Mouse (Mus musculus): ENCODE data around the gene Nav1. TPM values are rescaled to one million over a fixed set of nuclear protein-coding genes. Genes with fewer than 3 reads are reported as not detected.

Nav1 gene
- polyA plus RNA-seq, 1 experiment = 31.7 TPM

- no peak overlapping the region for H3K4me3 ChIP-seq (ENCODE audit: low read depth, low read length)
- TF ChIP-seq EP300 (IDR thresholded peaks at IDR 0.05; ENCODE audit: insufficient read depth, low read depth, low read length) (no peak), CTCF (IDR thresholded peaks at IDR 0.05; ENCODE audit: low read depth, low read length) (no peak), POLR2A (IDR thresholded peaks at IDR 0.05; ENCODE audit: insufficient read depth, low read length) (no peak)
- no peak overlapping the region for H3K9ac ChIP-seq (ENCODE audit: low read depth, poor library complexity, severe bottlenecking)
- H3K9me3 ChIP-seq (replicated peaks; ENCODE audit: control insufficient read depth, insufficient read depth, low read length, poor library complexity, severe bottlenecking) = no peaks in the 10 kb centered on the region
- H3K27ac ChIP-seq (ENCODE audit: insufficient read depth, low read length) = no peak overlapping the region
- no peaks in the 10 kb centered on the region for H3K27me3 ChIP-seq (ENCODE audit: control insufficient read depth, insufficient read depth, low read length, poor library complexity, severe bottlenecking)
- no peaks in the 10 kb centered on the region for H3K4me1 ChIP-seq (ENCODE audit: control insufficient read depth, insufficient read depth, low read length)
- peaks cover 71% of the 10 kb centered on the region for H3K36me3 ChIP-seq (ENCODE audit: control insufficient read depth, insufficient read depth, low read length, poor library complexity, severe bottlenecking)
Observed at GRCm38 (mm10) chr1:135408973-135409372, 198.1 kb downstream of the Nav1 start.

- Histone ChIP-seq H3K4me3 (ENCODE audit: low read depth, low read length) (no peak overlapping the region), H3K27me3 (ENCODE audit: control insufficient read depth, insufficient read depth, low read length, poor library complexity, severe bottlenecking) (no peaks in the 10 kb centered on the region), H3K9me3 (replicated peaks; ENCODE audit: control insufficient read depth, insufficient read depth, low read length, poor library complexity, severe bottlenecking) (no peaks in the 10 kb centered on the region), H3K27ac (ENCODE audit: insufficient read depth, low read length) (no peak overlapping the region; the same call in 1 of the 2 replicates), H3K9ac (ENCODE audit: low read depth, poor library complexity, severe bottlenecking) (no peak overlapping the region), H3K4me1 (ENCODE audit: control insufficient read depth, insufficient read depth, low read length) (no peaks in the 10 kb centered on the region), H3K36me3 (ENCODE audit: control insufficient read depth, insufficient read depth, low read length, poor library complexity, severe bottlenecking) (peaks cover 84% of the 10 kb centered on the region)
- TF ChIP-seq EP300 (IDR thresholded peaks at IDR 0.05; ENCODE audit: insufficient read depth, low read depth, low read length) (no peak), POLR2A (IDR thresholded peaks at IDR 0.05; ENCODE audit: insufficient read depth, low read length) (no peak), CTCF (IDR thresholded peaks at IDR 0.05; ENCODE audit: low read depth, low read length) (no peak)
Observed at GRCm38 (mm10) chr1:135405356-135405755, 201.7 kb downstream of the Nav1 start.

- Histone ChIP-seq H3K36me3 (ENCODE audit: control insufficient read depth, insufficient read depth, low read length, poor library complexity, severe bottlenecking) (peaks cover 80% of the 10 kb centered on the region), H3K27ac (ENCODE audit: insufficient read depth, low read length) (no peak overlapping the region), H3K9ac (ENCODE audit: low read depth, poor library complexity, severe bottlenecking) (no peak overlapping the region), H3K27me3 (ENCODE audit: control insufficient read depth, insufficient read depth, low read length, poor library complexity, severe bottlenecking) (no peaks in the 10 kb centered on the region), H3K4me1 (ENCODE audit: control insufficient read depth, insufficient read depth, low read length) (no peaks in the 10 kb centered on the region), H3K4me3 (ENCODE audit: low read depth, low read length) (no peak overlapping the region), H3K9me3 (replicated peaks; ENCODE audit: control insufficient read depth, insufficient read depth, low read length, poor library complexity, severe bottlenecking) (no peaks in the 10 kb centered on the region)
- TF ChIP-seq POLR2A (IDR thresholded peaks at IDR 0.05; ENCODE audit: insufficient read depth, low read length) (no peak), EP300 (IDR thresholded peaks at IDR 0.05; ENCODE audit: insufficient read depth, low read depth, low read length) (no peak), CTCF (IDR thresholded peaks at IDR 0.05; ENCODE audit: low read depth, low read length) (no peak)
Observed at GRCm38 (mm10) chr1:135401452-135402110, 205.5 kb downstream of the Nav1 start.

GRCm38 (mm10) chr1:135399466-135399865 lies 207.6 kb downstream of the Nav1 start:
- Histone ChIP-seq H3K36me3 (ENCODE audit: control insufficient read depth, insufficient read depth, low read length, poor library complexity, severe bottlenecking) (peaks cover 62% of the 10 kb centered on the region), H3K27me3 (ENCODE audit: control insufficient read depth, insufficient read depth, low read length, poor library complexity, severe bottlenecking) (no peaks in the 10 kb centered on the region)

GRCm38 (mm10) chr1:135385161-135385560 lies 221.9 kb downstream of the Nav1 start:
- no peak for TF ChIP-seq EP300 (IDR thresholded peaks at IDR 0.05; ENCODE audit: insufficient read depth, low read depth, low read length)
- no peak for TF ChIP-seq CTCF (IDR thresholded peaks at IDR 0.05; ENCODE audit: low read depth, low read length)
- TF ChIP-seq POLR2A (IDR thresholded peaks at IDR 0.05; ENCODE audit: insufficient read depth, low read length) = no peak
- Histone ChIP-seq H3K4me3 (ENCODE audit: low read depth, low read length) (no peak overlapping the region), H3K36me3 (ENCODE audit: control insufficient read depth, insufficient read depth, low read length, poor library complexity, severe bottlenecking) (peaks cover 51% of the 10 kb centered on the region)

More at GRCm38 (mm10) chr1:135399466-135399865, 207.6 kb downstream of the Nav1 start:
- Histone ChIP-seq H3K27ac (ENCODE audit: insufficient read depth, low read length) (no peak overlapping the region), H3K9me3 (replicated peaks; ENCODE audit: control insufficient read depth, insufficient read depth, low read length, poor library complexity, severe bottlenecking) (no peaks in the 10 kb centered on the region), H3K4me3 (ENCODE audit: low read depth, low read length) (no peak overlapping the region), H3K4me1 (ENCODE audit: control insufficient read depth, insufficient read depth, low read length) (no peaks in the 10 kb centered on the region), H3K9ac (ENCODE audit: low read depth, poor library complexity, severe bottlenecking) (no peak overlapping the region)
- TF ChIP-seq POLR2A (IDR thresholded peaks at IDR 0.05; ENCODE audit: insufficient read depth, low read length) (no peak), CTCF (IDR thresholded peaks at IDR 0.05; ENCODE audit: low read depth, low read length) (no peak), EP300 (IDR thresholded peaks at IDR 0.05; ENCODE audit: insufficient read depth, low read depth, low read length) (no peak)

More at GRCm38 (mm10) chr1:135385161-135385560, 221.9 kb downstream of the Nav1 start:
- Histone ChIP-seq H3K4me1 (ENCODE audit: control insufficient read depth, insufficient read depth, low read length) (no peaks in the 10 kb centered on the region), H3K9ac (ENCODE audit: low read depth, poor library complexity, severe bottlenecking) (no peak overlapping the region), H3K27ac (ENCODE audit: insufficient read depth, low read length) (no peak overlapping the region), H3K27me3 (ENCODE audit: control insufficient read depth, insufficient read depth, low read length, poor library complexity, severe bottlenecking) (no peaks in the 10 kb centered on the region), H3K9me3 (replicated peaks; ENCODE audit: control insufficient read depth, insufficient read depth, low read length, poor library complexity, severe bottlenecking) (no peaks in the 10 kb centered on the region)

Other genes starting within 250 kb of the Nav1 start
- gene Shisa4, start 232.1 kb downstream of the Nav1 start, polyA plus RNA-seq (2011; ENCODE audit: insufficient read depth, insufficient read length, low read depth, missing spikeins) = 14.1 and 15.0 TPM in 2 replicates
- gene Ipo9, start 176.8 kb downstream of the Nav1 start, polyA plus RNA-seq (2011; ENCODE audit: insufficient read depth, insufficient read length, low read depth, missing spikeins) = 123 and 137 TPM in 2 replicates
- gene Csrp1, start 112.8 kb upstream of the Nav1 start, polyA plus RNA-seq (2011; ENCODE audit: insufficient read depth, insufficient read length, low read depth, missing spikeins) = 178 and 190 TPM in 2 replicates
- 88.1 and 98.9 TPM in 2 replicates for gene Phlda3, start 158.8 kb upstream of the Nav1 start, polyA plus RNA-seq (2011; ENCODE audit: insufficient read depth, insufficient read length, low read depth, missing spikeins)
- 0.53 and 1.0 TPM in 2 replicates for gene Tnni1, start 172.1 kb upstream of the Nav1 start, polyA plus RNA-seq (2011; ENCODE audit: insufficient read depth, insufficient read length, low read depth, missing spikeins)
- gene Lad1, start 211.3 kb upstream of the Nav1 start, polyA plus RNA-seq (2011; ENCODE audit: insufficient read depth, insufficient read length, low read depth, missing spikeins) = 20.5 and 25.1 TPM in 2 replicates
- 1.2 and 1.6 TPM in 2 replicates for gene Tnnt2, start 229.1 kb upstream of the Nav1 start, polyA plus RNA-seq (2011; ENCODE audit: insufficient read depth, insufficient read length, low read depth, missing spikeins)